Mouse (Mus musculus) induced T-regulatory cell, adult 2 months (primary cell): ENCODE results near the gene Gnas.

Source experiments
- DNase-seq: peaks from one replicate; pipeline ENCODE4 v3.0.0-alpha.2; 2012; ENCODE audit warnings: low read depth

Gnas gene

GRCm38 (mm10) chr2:174284011-174284410 lies at the start of gene Gnas:
Gene Gnas, plus strand, starts transcription at chr2:174284320.
- no peak for DNase-seq

- no peak for DNase-seq
Observed at GRCm38 (mm10) chr2:174242431-174242830, 41.7 kb upstream of the Gnas start.

- no peak for DNase-seq
Observed at GRCm38 (mm10) chr2:174251963-174252362, 32.2 kb upstream of the Gnas start.

- no peak for DNase-seq
Observed at GRCm38 (mm10) chr2:174257312-174257711, 26.8 kb upstream of the Gnas start.

- no peak for DNase-seq
Observed at GRCm38 (mm10) chr2:174260004-174260403, 24.1 kb upstream of the Gnas start.

GRCm38 (mm10) chr2:174260908-174261800 lies 23.0 kb upstream of the Gnas start:
- DNase-seq: no peak

- no peak for DNase-seq
Observed at GRCm38 (mm10) chr2:174261801-174262200, 22.3 kb upstream of the Gnas start.

GRCm38 (mm10) chr2:174263110-174263815 lies 20.9 kb upstream of the Gnas start:
- DNase-seq: no peak

- DNase-seq: no peak
Observed at GRCm38 (mm10) chr2:174264248-174264647, 19.9 kb upstream of the Gnas start.

GRCm38 (mm10) chr2:174270416-174270815 lies 13.7 kb upstream of the Gnas start:
- no peak for DNase-seq

- DNase-seq: no peak
Observed at GRCm38 (mm10) chr2:174271459-174271858, 12.7 kb upstream of the Gnas start.

GRCm38 (mm10) chr2:174273131-174273530 lies 11.0 kb upstream of the Gnas start:
- no peak for DNase-seq

- DNase-seq: no peak
Observed at GRCm38 (mm10) chr2:174273961-174274360, 10.2 kb upstream of the Gnas start.

GRCm38 (mm10) chr2:174279771-174280170 lies 4.3 kb upstream of the Gnas start:
- no peak for DNase-seq

GRCm38 (mm10) chr2:174283341-174283740 lies 779 bp upstream of the Gnas start:
- no peak for DNase-seq

GRCm38 (mm10) chr2:174284807-174285457 lies 812 bp downstream of the Gnas start:
- no peak for DNase-seq

GRCm38 (mm10) chr2:174285921-174286470 lies 1.9 kb downstream of the Gnas start:
- no peak for DNase-seq

GRCm38 (mm10) chr2:174287921-174288320 lies 3.8 kb downstream of the Gnas start:
- DNase-seq: no peak

- DNase-seq: no peak
Observed at GRCm38 (mm10) chr2:174288673-174289430, 4.7 kb downstream of the Gnas start.

GRCm38 (mm10) chr2:174291029-174291661 lies 7.0 kb downstream of the Gnas start:
- no peak for DNase-seq

GRCm38 (mm10) chr2:174291662-174292030 lies 7.5 kb downstream of the Gnas start:
- DNase-seq: no peak
